Mouse (Mus musculus) brain, embryonic 14.5 days (tissue): ENCODE measurements around the gene Hoxd9.

ENCODE experiments used
- CTCF ChIP-seq: fragments of 200-500 bp; IDR thresholded peaks from 2 replicates; pipeline ENCODE4 v1.5.1; 2012; ENCODE audit warnings: inconsistent platforms, mild to moderate bottlenecking, moderate library complexity, borderline replicate concordance; ENCODE audit not compliant: insufficient read depth, insufficient read length; ENCODE audit errors: extremely low read depth
- POLR2A ChIP-seq: fragments of 200-500 bp; IDR thresholded peaks from 2 replicates; pipeline ENCODE4 v1.6.1; 2012; ENCODE audit warnings: mild to moderate bottlenecking, inconsistent platforms, borderline replicate concordance; ENCODE audit not compliant: poor library complexity, insufficient read depth, insufficient read length, severe bottlenecking; ENCODE audit errors: extremely low read depth

- TF ChIP-seq CTCF, result no peak
- no peak for TF ChIP-seq POLR2A
Measured at GRCm38 (mm10) chr2:74695383-74695782, 2.1 kb upstream of the Hoxd9 start.
